Mouse (Mus musculus) lung, embryonic 14.5 days (tissue): Measurements from ENCODE around the gene Ptpn14. TPM values are rescaled to one million over a fixed set of nuclear protein-coding genes. Genes with fewer than 3 reads are reported as not detected.

Experiments
- ATAC-seq: fragments of 200-750 bp; cut with Nextera tagmentation; 2 replicates; pipeline ENCODE4 v1.8.0; 2017; ENCODE audit warnings: mild to moderate bottlenecking, moderate TSS enrichment, moderate library complexity; ENCODE audit not compliant: insufficient read depth
- DNase-seq: peaks from one replicate; pipeline ENCODE4 v3.0.0-alpha.2; 2015
- H3K27ac ChIP-seq: fragments of 300-500 bp; sonication (generic); 2 replicates; pipeline ENCODE4 v1.5.1; 2014; ENCODE audit warnings: low read depth, mild to moderate bottlenecking, moderate library complexity
- H3K27me3 ChIP-seq: fragments of 300-500 bp; sonication (generic); 2 replicates; pipeline ENCODE4 v1.6.1; 2014; ENCODE audit warnings: low read length, control low read depth; ENCODE audit not compliant: insufficient read depth
- H3K36me3 ChIP-seq: fragments of 300-500 bp; sonication (generic); 2 replicates; pipeline ENCODE4 v1.6.1; 2014; ENCODE audit warnings: control low read depth; ENCODE audit not compliant: insufficient read depth
- H3K4me1 ChIP-seq: fragments of 300-500 bp; sonication (generic); 2 replicates; pipeline ENCODE4 v1.6.1; 2014; ENCODE audit warnings: antibody characterized with exemption, control low read depth; ENCODE audit not compliant: insufficient read depth
- H3K4me2 ChIP-seq: fragments of 300-500 bp; sonication (generic); 2 replicates; pipeline ENCODE4 v1.6.1; 2014; ENCODE audit warnings: mild to moderate bottlenecking
- H3K4me3 ChIP-seq: fragments of 300-500 bp; sonication (generic); 2 replicates; pipeline ENCODE4 v1.5.1; 2014; ENCODE audit warnings: low read depth, low read length
- H3K9ac ChIP-seq: fragments of 300-500 bp; sonication (generic); 2 replicates; pipeline ENCODE4 v1.6.1; 2014
- H3K9me3 ChIP-seq: fragments of 300-500 bp; sonication (generic); 2 replicates; pipeline ENCODE4 v1.6.1; 2016; ENCODE audit warnings: low read depth, low read length, control low read depth
- CTCF ChIP-seq: IDR thresholded peaks from 2 replicates; pipeline ENCODE4 v1.5.1; 2016; ENCODE audit warnings: antibody characterized with exemption, low read depth
- WGBS: fragments of 180-500 bp; shearing (Covaris S2); extraction: QIAGEN DNeasy Blood & Tissue Kit; methylation state at CpG from one replicate; pipeline ENCODE4 v1.1.7; 2014; 5-methylcytosine and 5-hydroxymethylcytosine counted together
- polyA plus RNA-seq: library from polyadenylated mRNA; unstranded; fragments of >200 nt; fragmentation: Nextera tagmentation; extraction: Ambion mirVana; gene quantifications from 2 replicates; pipeline ENCODE4 v1.2.1, GENCODE M21; 2014

Ptpn14 gene
- polyA plus RNA-seq, 1 experiment from 2014 or later, result 10.3 TPM

GRCm38 (mm10) chr1:189732156-189732555, 4.1 kb downstream of the Ptpn14 start:
- Histone ChIP-seq H3K4me2 (peak overlapping the region; percentile 29; the same call in 1 of the 2 replicates), H3K9me3 (no peaks in the 10 kb centered on the region), H3K4me1 (peaks cover 4% of the 10 kb centered on the region; the same call in 1 of the 2 replicates), H3K36me3 (no peaks in the 10 kb centered on the region), H3K27ac (peak overlapping the region; percentile 70; the same call in 1 of the 2 replicates), H3K27me3 (no peaks in the 10 kb centered on the region), H3K4me3 (no peak overlapping the region), H3K9ac (no peak overlapping the region)
- 60% methylated on average over 8 of the region's 8 CpGs for WGBS
- DNase-seq (no peak), ATAC-seq (no peak)
- TF ChIP-seq CTCF, result no peak

DNA sequence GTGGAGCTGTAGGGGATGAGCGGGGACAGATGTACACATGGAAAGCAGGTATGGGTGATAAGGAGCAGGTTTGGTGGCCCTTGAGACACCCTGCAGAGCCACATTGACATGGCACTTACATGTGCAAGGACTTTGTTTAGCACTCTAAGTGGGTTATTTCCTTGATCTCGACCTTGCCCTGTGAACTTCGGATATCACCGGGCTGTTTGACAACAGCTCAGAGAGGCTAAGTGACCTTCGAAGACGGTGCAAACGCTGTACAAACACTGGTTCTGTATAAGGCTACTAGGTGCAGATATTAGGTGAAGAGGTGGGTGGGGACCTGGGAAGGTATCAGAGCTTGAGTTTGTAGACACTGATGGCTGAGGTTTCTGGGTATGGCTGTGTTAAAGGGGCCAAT, 12.0 kb downstream of the Ptpn14 start:
- no peaks in the 10 kb centered on the region for H3K36me3 ChIP-seq
- no peak overlapping the region for H3K9ac ChIP-seq
- WGBS, result 52% methylated on average over 7 of the region's 7 CpGs
- H3K4me1 ChIP-seq, result no peaks in the 10 kb centered on the region
- no peak for DNase-seq
- no peak overlapping the region for H3K4me2 ChIP-seq
- no peak overlapping the region for H3K4me3 ChIP-seq
- no peaks in the 10 kb centered on the region for H3K27me3 ChIP-seq
- no peak overlapping the region for H3K27ac ChIP-seq
- H3K9me3 ChIP-seq, result no peaks in the 10 kb centered on the region
- ATAC-seq, result no peak
- TF ChIP-seq CTCF, result no peak

GRCm38 (mm10) chr1:189742041-189742440, 14.0 kb downstream of the Ptpn14 start:
- Histone ChIP-seq H3K27me3 (no peaks in the 10 kb centered on the region), H3K4me1 (no peaks in the 10 kb centered on the region), H3K4me2 (no peak overlapping the region), H3K27ac (no peak overlapping the region), H3K9ac (no peak overlapping the region), H3K9me3 (no peaks in the 10 kb centered on the region), H3K36me3 (no peaks in the 10 kb centered on the region), H3K4me3 (no peak overlapping the region)
- TF ChIP-seq CTCF, result no peak
- 87% methylated on average over 5 of the region's 5 CpGs for WGBS
- DNase-seq (no peak), ATAC-seq (no peak)

DNA sequence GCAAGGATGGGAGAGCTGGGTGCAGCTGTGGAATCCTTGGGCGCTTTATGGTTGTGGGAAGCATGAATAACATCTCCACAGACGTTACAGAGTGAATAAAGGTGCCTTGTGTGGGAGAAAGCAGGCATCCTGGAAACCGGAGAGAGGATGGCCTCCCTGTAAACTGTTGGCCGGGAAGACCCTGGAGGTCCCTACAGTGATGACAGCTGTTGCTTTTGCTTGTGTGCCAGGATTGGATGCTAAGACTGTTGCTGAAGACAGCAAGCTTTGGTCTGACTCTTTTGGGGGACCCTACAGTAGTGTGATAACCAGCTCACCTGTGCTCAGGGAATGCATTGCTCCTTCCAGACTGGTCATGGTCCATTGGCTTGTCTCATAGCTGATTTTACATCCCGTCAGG, 15.1 kb downstream of the Ptpn14 start:
- Histone ChIP-seq H3K4me3 (no peak overlapping the region), H3K27ac (no peak overlapping the region), H3K36me3 (no peaks in the 10 kb centered on the region), H3K4me1 (no peaks in the 10 kb centered on the region), H3K9me3 (no peaks in the 10 kb centered on the region), H3K9ac (no peak overlapping the region), H3K27me3 (no peaks in the 10 kb centered on the region), H3K4me2 (no peak overlapping the region)
- WGBS, result 78% methylated on average over 5 of the region's 5 CpGs
- no peak for ATAC-seq
- DNase-seq, result no peak
- TF ChIP-seq CTCF, result no peak

DNA sequence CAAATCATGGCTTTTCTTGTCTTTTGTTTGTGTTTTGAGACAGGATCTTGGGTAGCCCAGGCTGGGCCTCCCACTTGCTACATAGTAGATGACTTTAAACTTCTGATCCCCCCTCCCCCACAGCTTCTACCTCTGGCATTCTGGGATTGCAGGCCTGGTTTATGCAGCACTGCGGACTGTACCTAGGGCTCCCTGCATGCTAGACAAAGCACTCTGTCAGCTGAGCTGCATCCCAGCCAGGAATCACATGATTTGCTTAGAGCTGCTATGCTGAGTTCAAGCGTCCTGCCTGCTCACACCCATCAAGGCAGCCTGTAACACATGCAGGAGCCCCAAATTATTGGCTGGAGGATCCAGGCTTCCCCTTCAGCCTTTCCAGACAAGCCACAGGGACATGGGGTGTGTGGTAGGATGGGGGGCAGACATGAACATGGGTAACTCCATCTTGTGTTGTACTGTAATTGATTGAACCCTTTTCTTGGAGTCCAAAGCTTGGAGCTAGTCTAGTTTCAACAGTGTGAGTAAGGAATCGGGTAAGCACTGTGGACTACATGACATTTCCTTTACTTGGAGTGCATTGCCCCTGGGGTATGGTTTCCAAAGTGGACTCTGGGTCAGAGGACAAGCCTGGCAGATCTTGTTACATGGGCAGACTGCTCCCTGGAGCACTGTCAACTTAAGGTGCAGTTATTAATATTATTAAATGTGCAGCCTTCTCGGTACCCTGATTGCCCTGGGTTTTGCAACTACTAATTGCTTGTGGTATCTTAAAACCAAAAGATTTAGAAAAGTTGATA, 17.0 kb downstream of the Ptpn14 start:
- no peaks in the 10 kb centered on the region for H3K36me3 ChIP-seq
- no peaks in the 10 kb centered on the region for H3K9me3 ChIP-seq
- H3K4me1 ChIP-seq, result peaks cover 5% of the 10 kb centered on the region; the same call in 1 of the 2 replicates
- no peak overlapping the region for H3K27ac ChIP-seq
- H3K4me2 ChIP-seq, result no peak overlapping the region
- no peak for TF ChIP-seq CTCF
- DNase-seq (no peak), ATAC-seq (peak; percentile 49; the same call in 1 of the 2 replicates)
- H3K27me3 ChIP-seq, result no peaks in the 10 kb centered on the region
- WGBS, result 57% methylated on average over 4 of the region's 4 CpGs
- H3K9ac ChIP-seq, result no peak overlapping the region
- H3K4me3 ChIP-seq, result no peak overlapping the region

GRCm38 (mm10) chr1:189746520-189746919, 18.5 kb downstream of the Ptpn14 start:
- DNase-seq, result no peak

DNA sequence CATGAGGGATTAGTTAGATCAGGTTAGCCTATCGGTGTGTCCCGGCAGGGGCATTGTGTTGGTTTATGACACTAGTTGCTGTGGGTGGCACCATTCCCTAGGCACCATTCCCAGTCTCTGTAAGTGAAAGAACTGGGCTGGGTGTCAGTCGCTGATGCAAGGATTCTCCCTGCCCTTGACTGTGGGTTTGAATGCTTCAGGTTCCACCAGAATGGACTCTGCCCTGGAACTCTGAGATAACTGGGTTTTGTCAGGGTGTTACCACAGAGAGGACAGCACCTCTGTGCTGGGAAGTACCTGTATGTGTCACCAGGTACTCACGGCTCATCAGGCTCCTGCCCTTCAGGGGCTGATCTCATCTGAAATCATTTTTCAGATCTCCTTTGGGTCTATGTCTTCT, 21.7 kb downstream of the Ptpn14 start:
- H3K36me3 ChIP-seq, result no peaks in the 10 kb centered on the region
- ATAC-seq (no peak), DNase-seq (no peak)
- H3K27me3 ChIP-seq, result no peaks in the 10 kb centered on the region
- H3K9me3 ChIP-seq, result no peaks in the 10 kb centered on the region
- 90% methylated on average over 4 of the region's 4 CpGs for WGBS
- no peak for TF ChIP-seq CTCF
- peaks cover 5% of the 10 kb centered on the region; the same call in 1 of the 2 replicates for H3K4me1 ChIP-seq
- H3K4me3 ChIP-seq, result no peak overlapping the region
- 0 out of 2 replicates have a peak overlapping the region, but pooled peaks have one; percentile 48 for H3K27ac ChIP-seq
- no peak overlapping the region for H3K9ac ChIP-seq
- no peak overlapping the region for H3K4me2 ChIP-seq

More at GRCm38 (mm10) chr1:189746520-189746919, 18.5 kb downstream of the Ptpn14 start:
- Histone ChIP-seq H3K27ac (no peak overlapping the region), H3K36me3 (no peaks in the 10 kb centered on the region), H3K9ac (no peak overlapping the region), H3K4me1 (peaks cover 5% of the 10 kb centered on the region; the same call in 1 of the 2 replicates), H3K4me3 (no peak overlapping the region), H3K4me2 (no peak overlapping the region), H3K27me3 (no peaks in the 10 kb centered on the region), H3K9me3 (no peaks in the 10 kb centered on the region)
- 78% methylated on average over 4 of the region's 4 CpGs for WGBS
- no peak for TF ChIP-seq CTCF
- no peak for ATAC-seq
